10 mouse cellular contexts compared by ENCODE assay signal in genomic region chr8:70695318-70696018, GRCm38 (mm10). TPM values are rescaled to one million over a fixed set of nuclear protein-coding genes. Genes with fewer than 3 reads are reported as not detected.
DNase-seq lines count a peak whose midpoint lies in the region; ATAC-seq lines count a peak whose summit lies in the region.
"Had no signal": no experiment of that assay in that cellular context is flagged by ENCODE, and none has a peak within 500 bp of the region (broad histone marks: within the 10 kb centered on the region; RNA-seq: fewer than 3 reads in every experiment).

No protein-coding gene starts in this region.

- no peaks in the 10 kb centered on the region for H3K9me3 ChIP-seq in hindbrain, embryonic 11.5 days (ENCODE audit: control insufficient read depth, low read length)
- H3K9me3 ChIP-seq in hindbrain, embryonic 14.5 days (ENCODE audit: control insufficient read depth, low read length): no peaks in the 10 kb centered on the region
- no peaks in the 10 kb centered on the region for H3K9me3 ChIP-seq in heart, embryonic 13.5 days

- ATAC-seq in hindbrain, embryonic 11.5 days (ENCODE audit: low FRiP score): no peak
- ATAC-seq in hindbrain, embryonic 14.5 days (ENCODE audit: low FRiP score): no peak
- no peak for ATAC-seq in heart, embryonic 13.5 days (ENCODE audit: extremely low read depth, insufficient number of reproducible peaks, low FRiP score, low TSS enrichment)
- peak; percentile 10 for ATAC-seq in megakaryocyte progenitor cell, adult 5-6 weeks (replicated peaks; ENCODE audit: poor library complexity)

- H3K27me3 ChIP-seq in hindbrain, embryonic 11.5 days (ENCODE audit: control insufficient read depth, insufficient read depth, low read length): no peaks in the 10 kb centered on the region
- H3K27me3 ChIP-seq in hindbrain, embryonic 14.5 days (ENCODE audit: control insufficient read depth, insufficient read depth, low read length): no peaks in the 10 kb centered on the region
- H3K27me3 ChIP-seq in heart, embryonic 13.5 days (replicated peaks): no peaks in the 10 kb centered on the region

- H3K4me2 ChIP-seq in hindbrain, embryonic 11.5 days (replicated peaks; ENCODE audit: low read depth, low read length): no peak overlapping the region
- H3K4me2 ChIP-seq in hindbrain, embryonic 14.5 days (replicated peaks): no peak overlapping the region
- H3K4me2 ChIP-seq in heart, embryonic 13.5 days: peak overlapping the region; percentile 66

- 31% methylated on average over 32 of the region's 32 CpGs for WGBS in hindbrain, embryonic 11.5 days
- 32% methylated on average over 32 of the region's 32 CpGs for WGBS in hindbrain, embryonic 14.5 days
- 36% methylated on average over 32 of the region's 32 CpGs for WGBS in heart, embryonic 13.5 days

- H3K9ac ChIP-seq in hindbrain, embryonic 11.5 days (ENCODE audit: low read depth, low read length): 0 out of 2 replicates have a peak overlapping the region, but pooled peaks have one; percentile 7
- H3K9ac ChIP-seq in hindbrain, embryonic 14.5 days: no peak overlapping the region
- peak overlapping the region; percentile 82 for H3K9ac ChIP-seq in heart, embryonic 13.5 days

- H3K36me3 ChIP-seq in hindbrain, embryonic 11.5 days (ENCODE audit: control insufficient read depth, insufficient read depth, low read length): no peaks in the 10 kb centered on the region
- H3K36me3 ChIP-seq in hindbrain, embryonic 14.5 days (replicated peaks; ENCODE audit: control insufficient read depth, insufficient read depth): no peaks in the 10 kb centered on the region
- H3K36me3 ChIP-seq in heart, embryonic 13.5 days: no peaks in the 10 kb centered on the region

- H3K27ac ChIP-seq in hindbrain, embryonic 11.5 days (ENCODE audit: low read depth, low read length): peak overlapping the region; percentile 58
- no peak overlapping the region for H3K27ac ChIP-seq in hindbrain, embryonic 14.5 days
- peak overlapping the region; percentile 100 for H3K27ac ChIP-seq in heart, embryonic 13.5 days (replicated peaks)

- peaks cover 23% of the 10 kb centered on the region for H3K4me1 ChIP-seq in hindbrain, embryonic 11.5 days (replicated peaks; ENCODE audit: control insufficient read depth, insufficient read depth, low read length)
- H3K4me1 ChIP-seq in hindbrain, embryonic 14.5 days (replicated peaks; ENCODE audit: control insufficient read depth, insufficient read depth, low read length): peaks cover 42% of the 10 kb centered on the region
- peaks cover 55% of the 10 kb centered on the region for H3K4me1 ChIP-seq in heart, embryonic 13.5 days

- no peak for DNase-seq in hindbrain, embryonic 11.5 days (ENCODE audit: low spot score)
- no peak for DNase-seq in hindbrain, embryonic 14.5 days (ENCODE audit: low spot score)
- DNase-seq in cerebellum, adult 9-11 months: peak; percentile 69
- DNase-seq in kidney, postnatal 4 days: peak; percentile 71 to 82
- DNase-seq in urinary bladder, postnatal 25 days (ENCODE audit: low spot score): peak; percentile 57
- no peak for DNase-seq in right cerebral cortex, adult 2 months (ENCODE audit: low spot score in 2 of 2)

- H3K4me3 ChIP-seq in hindbrain, embryonic 11.5 days (ENCODE audit: low read depth, low read length): no peak overlapping the region
- no peak overlapping the region for H3K4me3 ChIP-seq in hindbrain, embryonic 14.5 days (replicated peaks; ENCODE audit: low read length)
- H3K4me3 ChIP-seq in heart, embryonic 13.5 days: no peak overlapping the region

RNA-seq across cellular contexts. Expression of gene Jund, which starts 3.3 kb away (rescaled TPM):
- 126 and 137 TPM in 2 replicates for polyA plus RNA-seq in hindbrain, embryonic 11.5 days (2014; fragmentation: Nextera tagmentation; extraction: Ambion mirVana)
- 128 and 144 TPM in 2 replicates for polyA plus RNA-seq in hindbrain, embryonic 14.5 days (2014; fragmentation: Nextera tagmentation; extraction: Ambion mirVana)
- 68.6 and 76.9 TPM in 2 replicates for polyA plus RNA-seq in heart, embryonic 13.5 days (2015; fragmentation: Nextera tagmentation; extraction: Ambion mirVana)
- 16.1 and 29.1 TPM in 2 replicates for total RNA-seq in megakaryocyte progenitor cell, adult 5-6 weeks (2015)
- total RNA-seq in megakaryocyte progenitor cell, adult 5-6 weeks (2017): 19.8 and 21.0 TPM in 2 replicates

RNA-seq across cellular contexts. Expression of gene Iqcn, which starts 7.8 kb away (rescaled TPM):
- 0.03 and 0.14 TPM in 2 replicates for polyA plus RNA-seq in hindbrain, embryonic 11.5 days (2014; fragmentation: Nextera tagmentation; extraction: Ambion mirVana)
- polyA plus RNA-seq in hindbrain, embryonic 14.5 days (2014; fragmentation: Nextera tagmentation; extraction: Ambion mirVana): 0.07 and 0.15 TPM in 2 replicates
- not detected in 2 replicates for polyA plus RNA-seq in heart, embryonic 13.5 days (2015; fragmentation: Nextera tagmentation; extraction: Ambion mirVana)
- total RNA-seq in megakaryocyte progenitor cell, adult 5-6 weeks (2015): 0.07 TPM in 1 of 2 replicates, not detected in the other
- total RNA-seq in megakaryocyte progenitor cell, adult 5-6 weeks (2017): not detected in 2 replicates
- total RNA-seq: adrenal gland, postnatal 36 days had no signal
- polyA plus RNA-seq: neural tube, embryonic 14.5 days had no signal

RNA-seq across cellular contexts. Expression of gene Lsm4, which starts 22.4 kb away (rescaled TPM):
- 282 and 299 TPM in 2 replicates for polyA plus RNA-seq in hindbrain, embryonic 11.5 days (2014; fragmentation: Nextera tagmentation; extraction: Ambion mirVana)
- 180 and 197 TPM in 2 replicates for polyA plus RNA-seq in hindbrain, embryonic 14.5 days (2014; fragmentation: Nextera tagmentation; extraction: Ambion mirVana)
- polyA plus RNA-seq in heart, embryonic 13.5 days (2015; fragmentation: Nextera tagmentation; extraction: Ambion mirVana): 269 and 297 TPM in 2 replicates
- total RNA-seq in megakaryocyte progenitor cell, adult 5-6 weeks (2015): 121 and 125 TPM in 2 replicates
- 214 and 249 TPM in 2 replicates for total RNA-seq in megakaryocyte progenitor cell, adult 5-6 weeks (2017)

RNA-seq across cellular contexts. Expression of gene Gm3336, which starts 22.9 kb away (rescaled TPM):
- polyA plus RNA-seq in hindbrain, embryonic 11.5 days (2014; fragmentation: Nextera tagmentation; extraction: Ambion mirVana): not detected in 2 replicates
- polyA plus RNA-seq in hindbrain, embryonic 14.5 days (2014; fragmentation: Nextera tagmentation; extraction: Ambion mirVana): not detected in 2 replicates
- not detected in 2 replicates for polyA plus RNA-seq in heart, embryonic 13.5 days (2015; fragmentation: Nextera tagmentation; extraction: Ambion mirVana)
- not detected in 2 replicates for total RNA-seq in megakaryocyte progenitor cell, adult 5-6 weeks (2015)
- total RNA-seq in megakaryocyte progenitor cell, adult 5-6 weeks (2017): 0.12 TPM in 1 of 2 replicates, not detected in the other
- total RNA-seq: adrenal gland, postnatal 36 days had no signal
- polyA plus RNA-seq: neural tube, embryonic 14.5 days had no signal

RNA-seq across cellular contexts. Expression of gene Pde4c, which starts 28.1 kb away (rescaled TPM):
- 0.09 TPM in 1 of 2 replicates, not detected in the other for polyA plus RNA-seq in hindbrain, embryonic 11.5 days (2014; fragmentation: Nextera tagmentation; extraction: Ambion mirVana)
- polyA plus RNA-seq in hindbrain, embryonic 14.5 days (2014; fragmentation: Nextera tagmentation; extraction: Ambion mirVana): 0.21 and 0.32 TPM in 2 replicates
- polyA plus RNA-seq in heart, embryonic 13.5 days (2015; fragmentation: Nextera tagmentation; extraction: Ambion mirVana): 0.14 TPM in 1 of 2 replicates, not detected in the other
- total RNA-seq in megakaryocyte progenitor cell, adult 5-6 weeks (2015): 0.39 TPM in 1 of 2 replicates, not detected in the other
- total RNA-seq in megakaryocyte progenitor cell, adult 5-6 weeks (2017): not detected in 2 replicates

Comparison
In these comparisons a context has a peak if more than half of its experiments do, and no peak if none do; other contexts are left out.
1. DNase-seq: peak in cerebellum, adult 9-11 months (single experiment), kidney, postnatal 4 days (2 of 2) and urinary bladder, postnatal 25 days (single experiment); none in hindbrain, embryonic 11.5 days (single experiment), hindbrain, embryonic 14.5 days (single experiment) and right cerebral cortex, adult 2 months (0 of 2).